Mouse (Mus musculus): ENCODE measurements around the gene 1700029F12Rik. TPM values are rescaled to one million over a fixed set of nuclear protein-coding genes. Genes with fewer than 3 reads are reported as not detected.

Gene 1700029F12Rik
- polyA plus RNA-seq, 1 experiment: not detected

DNA sequence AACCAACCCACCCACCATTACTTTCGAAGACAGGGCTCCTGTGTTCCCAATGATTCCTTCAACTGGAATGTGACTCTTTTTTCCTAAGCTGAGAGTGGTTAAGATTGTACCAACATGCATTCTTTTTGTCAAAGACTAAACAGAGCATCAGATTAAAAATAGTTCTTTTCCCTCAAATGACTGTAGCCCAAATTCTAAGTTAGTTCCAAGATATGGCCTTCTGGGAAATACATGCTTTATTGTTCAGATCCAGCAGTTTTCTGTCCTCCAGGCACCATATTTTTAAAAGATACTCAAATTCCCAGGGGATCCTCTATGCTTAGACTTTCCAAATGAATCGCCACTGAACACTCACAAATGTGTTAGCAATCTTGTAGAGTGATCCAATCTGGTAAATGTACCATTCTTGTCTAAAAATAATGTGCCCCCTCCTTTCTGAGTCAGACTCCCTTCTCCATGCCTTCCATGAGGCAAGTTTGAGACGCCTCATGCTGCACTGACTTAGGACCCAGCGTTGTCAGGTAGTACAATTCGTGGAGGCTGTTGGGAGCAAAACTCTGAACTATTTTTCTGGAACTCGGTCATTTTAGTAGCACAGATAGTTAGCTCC lies 57.1 kb downstream of the 1700029F12Rik start:
- H3K79me3 ChIP-seq (ENCODE audit: low read depth): no peaks in the 10 kb centered on the region
- TF ChIP-seq MYOD1 (IDR thresholded peaks at IDR 0.05; ENCODE audit: control insufficient read depth, insufficient read length, low read depth): no peak
- TF ChIP-seq CTCF (IDR thresholded peaks at IDR 0.05; ENCODE audit: control insufficient read depth, insufficient read depth, insufficient read length): no peak
- no peaks in the 10 kb centered on the region for H3K36me3 ChIP-seq (ENCODE audit: control insufficient read depth, insufficient read depth)
- H3K79me2 ChIP-seq (ENCODE audit: control insufficient read depth, insufficient read depth): no peaks in the 10 kb centered on the region
- H3K27me3 ChIP-seq (ENCODE audit: control insufficient read depth, insufficient read depth, insufficient read length): no peaks in the 10 kb centered on the region
- H3K4me3 ChIP-seq (ENCODE audit: insufficient read depth, poor library complexity, severe bottlenecking): no peak overlapping the region
- no peak overlapping the region for H3ac ChIP-seq (ENCODE audit: control insufficient read depth, insufficient read length, low read depth)

DNA sequence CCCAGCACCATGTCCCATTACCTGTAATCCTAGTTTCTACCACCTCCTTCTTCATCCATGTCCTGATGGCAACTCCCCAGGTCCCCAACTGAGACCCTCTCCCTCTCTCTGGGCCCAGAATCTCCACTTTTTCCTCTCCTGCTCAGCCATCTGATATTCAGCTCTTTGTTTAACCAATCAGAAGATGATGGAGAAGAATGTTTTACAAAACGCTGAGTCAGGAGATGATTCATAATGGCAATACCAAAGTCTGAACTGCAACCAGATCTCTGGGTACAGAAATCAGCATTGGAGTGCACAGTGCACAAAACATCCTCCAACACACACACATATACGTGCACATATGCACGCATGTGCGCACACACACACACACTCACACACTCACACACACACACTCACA lies 60.8 kb downstream of the 1700029F12Rik start:
- Histone ChIP-seq H3K4me3 (ENCODE audit: insufficient read depth, poor library complexity, severe bottlenecking) (no peak overlapping the region), H3K79me2 (ENCODE audit: control insufficient read depth, insufficient read depth) (no peaks in the 10 kb centered on the region), H3K27me3 (ENCODE audit: control insufficient read depth, insufficient read depth, insufficient read length) (no peaks in the 10 kb centered on the region), H3K79me3 (ENCODE audit: low read depth) (no peaks in the 10 kb centered on the region), H3K36me3 (ENCODE audit: control insufficient read depth, insufficient read depth) (no peaks in the 10 kb centered on the region), H3ac (ENCODE audit: control insufficient read depth, insufficient read length, low read depth) (no peak overlapping the region)
- TF ChIP-seq MYOD1 (IDR thresholded peaks at IDR 0.05; ENCODE audit: control insufficient read depth, insufficient read length, low read depth) (no peak), MAX (IDR thresholded peaks at IDR 0.05) (no peak), MYOG (IDR thresholded peaks at IDR 0.05; ENCODE audit: control insufficient read depth, extremely low read depth, insufficient read length) (no peak), CEBPB (IDR thresholded peaks at IDR 0.05; ENCODE audit: low read depth) (no peak), CTCF (IDR thresholded peaks at IDR 0.05; ENCODE audit: control insufficient read depth, insufficient read depth, insufficient read length) (no peak), FOSL1 (IDR thresholded peaks at IDR 0.05; ENCODE audit: insufficient read depth, low read length, poor library complexity, severe bottlenecking) (no peak), USF1 (IDR thresholded peaks at IDR 0.05; ENCODE audit: low read depth) (no peak)

Other genes with a start within 250 kb of the 1700029F12Rik start
- 5.6 TPM for gene Gcnt4, start 109.7 kb downstream of the 1700029F12Rik start, polyA plus RNA-seq (2012; fragmentation: generic; extraction: Trizol)
- gene Fam169a, start 32.9 kb upstream of the 1700029F12Rik start, polyA plus RNA-seq (2012; fragmentation: generic; extraction: Trizol): 0.09 TPM
- gene Gm6169, start 64.9 kb upstream of the 1700029F12Rik start, polyA plus RNA-seq (2012; fragmentation: generic; extraction: Trizol): 4.4 TPM
- 13.7 TPM for gene Gfm2, start 103.6 kb upstream of the 1700029F12Rik start, polyA plus RNA-seq (2012; fragmentation: generic; extraction: Trizol)
- 91.6 TPM for gene Nsa2, start 103.6 kb upstream of the 1700029F12Rik start, polyA plus RNA-seq (2012; fragmentation: generic; extraction: Trizol)
- gene Hexb, start 164.0 kb upstream of the 1700029F12Rik start, polyA plus RNA-seq (2012; fragmentation: generic; extraction: Trizol): 21.4 TPM
- 40.9 TPM for gene Enc1, start 206.7 kb upstream of the 1700029F12Rik start, polyA plus RNA-seq (2012; fragmentation: generic; extraction: Trizol)